Mouse (Mus musculus) hindbrain, embryonic 12.5 days (tissue): ENCODE measurements around the gene Catsper2. TPM values are rescaled to one million over a fixed set of nuclear protein-coding genes. Genes with fewer than 3 reads are reported as not detected.

ENCODE experiments used
- ATAC-seq: fragments of 200-750 bp; cut with Nextera tagmentation; 2 replicates; pipeline ENCODE4 v1.8.0; 2017; ENCODE audit warnings: moderate TSS enrichment; ENCODE audit not compliant: low FRiP score
- H3K27ac ChIP-seq: fragments of 300-500 bp; sonication (generic); 2 replicates; pipeline ENCODE4 v1.5.1; 2016; ENCODE audit warnings: mild to moderate bottlenecking
- H3K27me3 ChIP-seq: fragments of 300-500 bp; sonication (generic); 2 replicates; pipeline ENCODE4 v1.6.1; 2016; ENCODE audit warnings: mild to moderate bottlenecking
- H3K36me3 ChIP-seq: fragments of 300-500 bp; sonication (generic); 2 replicates; pipeline ENCODE4 v1.6.1; 2016; ENCODE audit warnings: mild to moderate bottlenecking
- H3K4me1 ChIP-seq: fragments of 300-500 bp; sonication (generic); 2 replicates; pipeline ENCODE4 v1.6.1; 2016
- H3K4me2 ChIP-seq: fragments of 300-500 bp; sonication (generic); replicated peaks from 2 replicates; pipeline ENCODE4 v1.6.1; 2016; ENCODE audit warnings: mild to moderate bottlenecking
- H3K4me3 ChIP-seq: fragments of 300-500 bp; sonication (generic); 2 replicates; pipeline ENCODE4 v1.5.1; 2016; ENCODE audit warnings: mild to moderate bottlenecking
- H3K9ac ChIP-seq: fragments of 300-500 bp; sonication (generic); 2 replicates; pipeline ENCODE4 v1.6.1; 2016; ENCODE audit warnings: mild to moderate bottlenecking, moderate library complexity
- H3K9me3 ChIP-seq: fragments of 300-500 bp; sonication (generic); replicated peaks from 2 replicates; pipeline ENCODE4 v1.6.1; 2016; ENCODE audit warnings: mild to moderate bottlenecking
- WGBS: fragments of 180-500 bp; shearing (Covaris S2); methylation state at CpG from one replicate; pipeline ENCODE4 v1.1.7; 2016; 5-methylcytosine and 5-hydroxymethylcytosine counted together
- polyA plus RNA-seq: library from polyadenylated mRNA; unstranded; fragments of >200 nt; fragmentation: Nextera tagmentation; extraction: Ambion mirVana; gene quantifications from 2 replicates; pipeline ENCODE4 v1.2.1, GENCODE M21; 2016

Catsper2 gene
- polyA plus RNA-seq, 1 experiment from 2014 or later = 4.1 TPM

DNA sequence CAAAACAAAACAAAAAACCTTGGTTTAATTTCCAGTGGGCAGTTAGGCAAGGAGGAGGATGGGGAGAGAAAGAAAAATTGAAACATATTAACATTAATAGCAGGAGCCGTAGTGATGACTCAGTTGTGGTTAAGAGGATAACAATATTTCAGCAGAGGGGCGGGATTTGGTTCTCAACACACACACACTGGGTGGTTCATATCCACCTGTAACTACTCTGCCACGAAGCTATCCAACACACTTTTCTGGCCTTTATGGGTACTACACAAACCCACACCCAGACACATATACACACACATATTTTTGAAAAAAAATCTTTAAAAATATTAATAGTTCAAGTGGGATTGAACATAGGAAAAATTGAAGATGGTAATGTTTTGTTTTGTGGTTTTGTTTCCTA lies 33.4 kb upstream of the Catsper2 start:
- no peak overlapping the region for H3K4me3 ChIP-seq
- WGBS = 91% methylated on average over 3 of the region's 3 CpGs
- H3K36me3 ChIP-seq = no peaks in the 10 kb centered on the region
- no peak for ATAC-seq
- H3K9ac ChIP-seq = no peak overlapping the region
- H3K4me2 ChIP-seq = no peak overlapping the region
- H3K4me1 ChIP-seq = peaks cover 33% of the 10 kb centered on the region
- peaks cover 16% of the 10 kb centered on the region for H3K27me3 ChIP-seq
- no peak overlapping the region for H3K27ac ChIP-seq
- H3K9me3 ChIP-seq = no peaks in the 10 kb centered on the region

DNA sequence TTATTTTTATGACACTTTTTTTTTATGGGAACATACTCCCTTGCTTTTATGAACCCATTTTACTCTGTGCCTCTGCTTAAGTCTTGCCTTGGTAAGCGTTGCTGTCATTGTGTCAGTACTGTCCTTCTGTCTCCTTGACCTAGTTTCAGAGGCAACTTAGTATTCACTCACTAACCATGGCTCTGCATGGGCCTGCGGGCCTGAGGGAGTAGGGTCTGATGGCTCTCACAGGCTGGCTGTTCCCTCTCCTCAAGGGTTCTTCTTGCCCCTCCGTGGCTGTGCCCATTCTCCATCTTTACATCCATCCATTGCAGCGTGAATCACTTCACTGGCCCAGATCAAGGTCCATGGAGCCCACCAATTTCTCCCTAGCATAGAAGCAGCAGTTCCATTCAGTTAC lies 32.9 kb upstream of the Catsper2 start:
- H3K9me3 ChIP-seq = no peaks in the 10 kb centered on the region
- no peak for ATAC-seq
- H3K27ac ChIP-seq = no peak overlapping the region
- peaks cover 21% of the 10 kb centered on the region for H3K27me3 ChIP-seq
- no peak overlapping the region for H3K4me3 ChIP-seq
- peaks cover 37% of the 10 kb centered on the region for H3K4me1 ChIP-seq
- H3K36me3 ChIP-seq = no peaks in the 10 kb centered on the region
- no peak overlapping the region for H3K4me2 ChIP-seq
- WGBS = 83% methylated on average over 4 of the region's 4 CpGs
- no peak overlapping the region for H3K9ac ChIP-seq

DNA sequence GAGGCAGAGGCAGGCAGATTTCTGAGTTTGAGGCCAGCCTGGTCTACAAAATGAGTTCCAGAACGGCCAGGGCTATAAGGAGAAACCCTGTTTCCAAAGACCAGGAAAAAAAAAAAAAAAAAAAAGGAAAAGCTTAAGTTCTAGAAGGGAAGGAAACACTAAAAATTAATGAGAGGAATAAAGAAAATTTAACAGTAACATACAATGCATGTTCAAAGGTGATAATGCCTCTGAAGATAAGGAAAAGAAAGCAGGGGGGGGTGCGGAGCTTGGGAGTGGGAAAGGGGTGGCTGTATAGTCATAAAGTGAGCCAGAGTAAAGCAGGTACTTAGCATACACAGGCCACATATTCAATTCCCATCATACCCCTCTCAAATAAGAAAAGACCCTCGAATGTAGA lies 31.5 kb upstream of the Catsper2 start:
- no peak for ATAC-seq
- Histone ChIP-seq H3K36me3 (no peaks in the 10 kb centered on the region), H3K4me1 (peaks cover 28% of the 10 kb centered on the region), H3K9me3 (no peaks in the 10 kb centered on the region), H3K4me3 (no peak overlapping the region), H3K27ac (no peak overlapping the region), H3K27me3 (peaks cover 31% of the 10 kb centered on the region), H3K4me2 (no peak overlapping the region), H3K9ac (no peak overlapping the region)
- 87% methylated on average over 3 of the region's 3 CpGs for WGBS

DNA sequence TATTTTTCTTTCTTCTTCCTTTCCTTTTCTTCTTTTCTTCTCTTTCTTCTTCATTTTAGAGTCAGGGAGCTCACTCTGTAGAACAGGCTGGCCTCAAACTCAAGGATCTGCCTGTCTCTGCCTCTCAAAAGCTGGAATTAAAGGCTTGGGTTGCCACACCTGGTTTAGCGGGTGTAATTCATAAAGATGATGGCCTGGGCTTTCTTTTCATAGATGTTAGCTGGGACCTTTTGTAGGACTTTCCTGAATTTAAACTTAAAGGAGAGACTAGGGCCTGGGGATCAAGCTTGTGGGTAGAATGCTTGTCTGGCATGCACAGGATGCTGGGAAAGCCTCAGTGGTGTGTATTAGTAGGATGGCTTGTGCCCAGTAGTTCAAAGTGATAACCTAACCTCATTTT lies 30.6 kb upstream of the Catsper2 start, which contains the start of gene Ell3:
TSS of gene Ell3 (minus strand) at position 101 of the 400 bp plus-strand sequence.
- peak within 1 kb of the TSS; percentile 60 for H3K4me2 ChIP-seq
- H3K9me3 ChIP-seq = no peaks in the 10 kb centered on the region
- H3K4me3 ChIP-seq = no peak within 1 kb of the TSS
- ATAC-seq = no peak
- H3K4me1 ChIP-seq = peaks cover 26% of the 10 kb centered on the region
- H3K27ac ChIP-seq = no peak within 1 kb of the TSS
- H3K36me3 ChIP-seq = peaks cover 4% of the 10 kb centered on the region
- H3K9ac ChIP-seq = no peak within 1 kb of the TSS; the same call in 1 of the 2 replicates
- 83% methylated on average over 1 of the region's 1 CpGs for WGBS
- peaks cover 31% of the 10 kb centered on the region for H3K27me3 ChIP-seq

DNA sequence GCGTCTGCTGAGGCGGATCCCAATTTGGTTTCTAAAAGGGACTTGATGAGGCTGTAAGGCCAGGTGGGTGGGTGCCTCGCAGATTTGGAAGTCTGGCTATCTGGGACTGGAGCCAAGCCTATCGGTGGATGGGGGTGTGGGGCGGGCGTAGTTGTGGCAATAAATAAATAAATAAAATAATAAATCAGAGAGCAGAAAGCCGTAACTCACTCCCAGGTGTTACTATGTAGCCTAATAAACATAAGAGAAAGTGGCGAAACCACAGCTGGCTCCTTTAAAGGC lies 29.4 kb upstream of the Catsper2 start:
- Histone ChIP-seq H3K27ac (no peak overlapping the region), H3K27me3 (peaks cover 31% of the 10 kb centered on the region), H3K4me3 (0 out of 2 replicates have a peak overlapping the region, but pooled peaks have one; percentile 35), H3K9me3 (no peaks in the 10 kb centered on the region), H3K9ac (peak overlapping the region; percentile 8; the same call in 1 of the 2 replicates), H3K36me3 (peaks cover 15% of the 10 kb centered on the region), H3K4me1 (peaks cover 23% of the 10 kb centered on the region), H3K4me2 (peak overlapping the region; percentile 60)
- 21% methylated on average over 8 of the region's 8 CpGs for WGBS
- no peak for ATAC-seq

DNA sequence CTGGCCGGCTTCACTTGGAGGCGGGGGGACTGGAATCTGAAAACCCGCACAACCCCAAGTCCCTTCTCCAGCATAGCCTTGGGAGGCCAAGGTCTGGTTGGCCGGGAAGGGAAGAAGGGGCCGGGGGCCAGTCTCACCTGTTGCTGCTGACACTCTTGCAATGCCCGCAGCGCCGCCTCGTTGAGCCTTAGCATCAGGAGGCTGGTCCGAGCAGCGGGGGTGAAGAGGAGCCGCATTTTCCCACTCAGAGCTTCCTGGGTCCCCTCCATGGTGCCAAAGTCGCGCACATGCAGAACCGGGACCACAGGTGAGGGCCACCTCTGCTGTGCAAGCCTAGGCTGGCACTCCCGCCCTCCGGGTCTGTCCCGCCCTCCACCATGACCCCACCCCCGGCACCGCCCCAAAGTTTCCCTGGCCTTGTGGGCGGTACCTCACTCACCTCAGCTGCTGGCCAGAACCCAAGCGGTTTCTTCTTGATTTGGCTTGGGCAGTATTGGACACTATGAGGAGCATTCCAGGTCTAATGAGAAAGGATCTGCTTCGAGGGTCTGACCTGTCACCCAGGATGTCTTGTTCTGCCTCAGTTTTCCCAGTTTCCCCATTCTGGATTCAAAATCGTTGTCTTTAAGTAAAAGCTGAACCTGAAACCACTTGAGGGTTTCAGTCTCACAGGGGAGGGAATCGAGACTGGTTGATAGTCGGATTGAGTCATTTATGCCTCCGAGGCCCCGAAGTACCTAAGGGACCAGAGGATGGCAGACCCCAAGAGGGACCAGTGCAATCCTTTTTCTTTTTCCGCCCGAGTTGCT lies 28.9 kb upstream of the Catsper2 start:
- peak overlapping the region; percentile 35 for H3K4me3 ChIP-seq
- peaks cover 21% of the 10 kb centered on the region for H3K36me3 ChIP-seq
- ATAC-seq = 0 out of 2 replicates have a peak, but pooled peaks have one; percentile 50
- 2% methylated on average over 30 of the region's 30 CpGs for WGBS
- peak overlapping the region; percentile 60 for H3K4me2 ChIP-seq
- peaks cover 20% of the 10 kb centered on the region for H3K4me1 ChIP-seq
- H3K27me3 ChIP-seq = peaks cover 31% of the 10 kb centered on the region
- H3K9ac ChIP-seq = peak overlapping the region; percentile 45
- no peak overlapping the region for H3K27ac ChIP-seq
- no peaks in the 10 kb centered on the region for H3K9me3 ChIP-seq

DNA sequence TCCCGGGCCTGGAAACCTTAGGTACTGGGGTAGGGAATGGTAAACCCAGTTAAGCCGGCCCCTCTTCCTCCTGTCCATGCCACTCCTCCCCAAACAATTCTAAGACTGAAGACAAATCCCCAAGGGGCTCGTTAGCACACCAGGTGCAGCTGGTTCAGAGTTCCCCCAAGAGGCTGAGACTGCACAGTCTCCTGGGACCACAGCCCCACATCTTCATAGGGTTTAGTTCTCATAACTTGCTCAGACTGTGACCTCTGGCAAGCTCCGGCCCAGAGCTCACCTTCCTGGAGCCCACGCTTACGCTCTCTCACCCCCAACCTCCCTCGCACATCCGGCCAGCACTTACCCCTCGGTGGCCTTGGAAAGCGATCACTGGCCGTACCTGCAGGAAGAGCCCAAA lies 28.2 kb upstream of the Catsper2 start:
- no peaks in the 10 kb centered on the region for H3K9me3 ChIP-seq
- H3K4me1 ChIP-seq = peaks cover 20% of the 10 kb centered on the region
- H3K4me3 ChIP-seq = peak overlapping the region; percentile 35
- no peak for ATAC-seq
- peak overlapping the region; percentile 45 for H3K9ac ChIP-seq
- H3K4me2 ChIP-seq = peak overlapping the region; percentile 60
- 9% methylated on average over 11 of the region's 11 CpGs for WGBS
- peaks cover 27% of the 10 kb centered on the region for H3K36me3 ChIP-seq
- peaks cover 31% of the 10 kb centered on the region for H3K27me3 ChIP-seq
- H3K27ac ChIP-seq = no peak overlapping the region

DNA sequence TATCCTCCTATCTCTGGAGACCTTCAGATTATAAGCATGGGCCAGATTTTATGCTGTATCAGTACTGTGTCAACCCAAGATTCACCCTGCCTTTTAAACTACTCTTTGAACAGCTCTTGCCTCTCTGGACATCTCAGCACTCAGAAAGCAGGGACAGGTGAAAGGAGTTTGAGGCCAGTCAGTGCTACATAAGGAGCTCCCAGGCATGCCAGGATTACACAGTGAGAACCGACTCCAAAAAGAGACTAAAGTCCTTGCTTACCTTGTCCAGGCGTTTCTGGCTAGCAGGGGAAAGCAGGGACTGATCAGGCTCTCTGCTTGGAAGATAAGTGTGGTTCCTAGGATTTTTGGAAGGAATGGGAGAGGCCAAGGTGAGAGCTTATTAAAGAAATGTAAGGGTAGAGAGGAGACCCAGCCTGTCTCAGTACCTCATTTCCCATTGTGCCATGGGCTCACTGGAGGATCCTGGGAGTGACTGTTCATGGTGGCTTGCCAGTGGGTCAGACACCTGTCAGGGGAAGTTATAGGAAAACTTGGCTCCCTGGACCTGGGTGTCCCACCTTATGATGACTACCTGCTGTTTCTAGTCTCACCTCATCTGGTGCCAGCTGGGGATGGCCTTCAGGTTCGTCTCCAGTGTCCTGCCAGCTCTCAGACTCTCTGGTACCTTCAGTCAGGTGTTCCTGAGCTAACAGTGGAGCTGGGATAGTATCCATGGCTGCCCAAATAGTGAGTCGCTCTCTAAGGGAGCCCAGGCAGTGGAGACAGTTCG lies 27.4 kb upstream of the Catsper2 start:
- peaks cover 32% of the 10 kb centered on the region for H3K36me3 ChIP-seq
- peaks cover 31% of the 10 kb centered on the region for H3K27me3 ChIP-seq
- peaks cover 20% of the 10 kb centered on the region for H3K4me1 ChIP-seq
- no peak overlapping the region for H3K9ac ChIP-seq
- no peaks in the 10 kb centered on the region for H3K9me3 ChIP-seq
- no peak overlapping the region for H3K4me3 ChIP-seq
- 63% methylated on average over 5 of the region's 5 CpGs for WGBS
- no peak overlapping the region for H3K4me2 ChIP-seq
- no peak overlapping the region for H3K27ac ChIP-seq
- no peak for ATAC-seq

DNA sequence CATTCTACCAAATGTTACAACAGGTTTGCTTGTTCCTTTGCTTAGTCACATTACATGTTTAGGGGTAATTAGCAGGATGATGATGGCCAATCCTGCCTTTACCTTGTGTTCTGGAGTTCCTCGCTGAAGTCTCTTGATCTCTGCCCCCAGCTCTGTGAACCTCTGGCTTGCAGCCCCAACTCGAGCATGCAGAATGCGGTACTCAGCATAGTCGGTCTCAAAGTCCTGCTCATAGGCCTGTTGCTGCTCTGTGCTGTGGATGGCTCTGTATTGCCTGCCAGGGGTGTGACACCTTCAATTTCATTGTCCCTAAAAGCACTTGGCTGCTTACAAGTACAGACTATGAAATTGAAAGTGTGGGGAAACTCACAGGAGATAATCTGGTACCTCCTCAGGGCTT lies 26.2 kb upstream of the Catsper2 start:
- 82% methylated on average over 4 of the region's 4 CpGs for whole genome bisulfite sequencing
- no peak overlapping the region for H3K27ac ChIP-seq
- no peak overlapping the region for H3K9ac ChIP-seq
- peaks cover 20% of the 10 kb centered on the region for H3K4me1 ChIP-seq
- H3K36me3 ChIP-seq = peaks cover 44% of the 10 kb centered on the region
- no peaks in the 10 kb centered on the region for H3K9me3 ChIP-seq
- peaks cover 31% of the 10 kb centered on the region for H3K27me3 ChIP-seq
- ATAC-seq = no peak
- H3K4me3 ChIP-seq = no peak overlapping the region
- H3K4me2 ChIP-seq = no peak overlapping the region

DNA sequence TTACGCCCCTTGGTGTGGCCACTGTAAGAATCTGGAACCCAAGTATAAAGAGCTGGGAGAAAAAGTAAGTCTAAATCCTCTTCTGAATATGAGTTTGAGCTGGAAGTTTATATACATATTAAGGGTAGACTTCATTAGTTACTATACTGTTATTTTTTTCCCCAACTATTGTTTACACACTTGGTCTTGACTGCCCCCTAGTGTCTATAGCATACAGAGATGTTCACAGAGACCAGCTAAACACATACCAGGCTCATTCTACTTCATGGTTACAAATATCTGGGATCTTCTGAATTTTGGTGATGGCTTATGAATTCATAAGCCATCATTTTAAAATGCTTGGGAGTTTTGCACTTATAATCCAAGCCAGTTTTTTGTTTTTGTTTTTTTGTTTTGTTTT lies 21.3 kb upstream of the Catsper2 start:
- H3K4me3 ChIP-seq = no peak overlapping the region
- H3K4me2 ChIP-seq = no peak overlapping the region

DNA sequence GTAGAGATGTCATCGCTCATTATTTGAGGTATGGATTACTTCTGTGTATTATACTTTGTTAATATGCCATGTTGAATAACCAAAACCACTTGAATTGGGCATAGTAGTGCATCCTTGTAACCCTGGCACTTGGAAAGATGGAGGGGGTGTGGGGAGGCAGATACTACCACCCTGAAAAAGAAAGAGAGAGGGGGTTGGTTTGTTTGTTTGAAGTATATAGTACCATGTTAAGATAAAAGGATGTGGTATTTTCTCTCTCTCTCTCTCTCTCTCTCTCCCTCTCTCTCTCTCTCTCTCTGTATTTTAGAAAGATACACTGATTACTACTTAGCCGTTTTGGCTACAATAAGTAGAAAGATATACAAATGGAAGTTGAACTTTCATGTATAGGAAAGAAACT lies 12.3 kb upstream of the Catsper2 start:
- no peaks in the 10 kb centered on the region for H3K27me3 ChIP-seq
- no peak overlapping the region for H3K27ac ChIP-seq
- WGBS = 97% methylated on average over 2 of the region's 2 CpGs
- no peak overlapping the region for H3K4me2 ChIP-seq
- peaks cover 85% of the 10 kb centered on the region for H3K36me3 ChIP-seq
- no peaks in the 10 kb centered on the region for H3K9me3 ChIP-seq
- H3K9ac ChIP-seq = no peak overlapping the region
- no peak for ATAC-seq
- no peaks in the 10 kb centered on the region for H3K4me1 ChIP-seq
- no peak overlapping the region for H3K4me3 ChIP-seq

More for the DNA sequence above, 21.3 kb upstream of the Catsper2 start:
- Histone ChIP-seq H3K36me3 (peaks cover 92% of the 10 kb centered on the region), H3K27me3 (no peaks in the 10 kb centered on the region), H3K9me3 (no peaks in the 10 kb centered on the region), H3K4me1 (no peaks in the 10 kb centered on the region), H3K9ac (no peak overlapping the region), H3K27ac (no peak overlapping the region)
- 97% methylated on average over 1 of the region's 1 CpGs for WGBS
- no peak for ATAC-seq

DNA sequence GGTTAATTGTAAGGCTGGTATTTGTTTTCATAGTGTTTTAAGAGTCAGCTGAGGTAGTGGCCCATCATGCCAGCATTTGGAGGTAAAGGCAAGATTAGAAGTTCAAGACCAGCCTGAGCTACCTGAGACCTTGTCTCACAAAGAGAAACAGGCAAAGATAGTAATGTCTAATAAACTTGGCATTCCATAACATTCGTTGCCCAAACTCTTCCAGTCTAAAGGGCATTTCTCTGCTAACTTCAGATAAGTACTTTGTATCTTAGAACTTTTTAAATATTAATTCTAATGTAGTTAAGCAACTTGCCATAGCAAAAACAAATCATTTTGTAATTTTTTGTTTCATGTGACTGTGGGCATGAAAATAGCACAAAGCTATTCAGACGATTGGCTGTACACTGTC lies 9.6 kb upstream of the Catsper2 start:
- 97% methylated on average over 2 of the region's 2 CpGs for WGBS
- Histone ChIP-seq H3K4me3 (no peak overlapping the region), H3K36me3 (peaks cover 69% of the 10 kb centered on the region), H3K4me2 (no peak overlapping the region), H3K27ac (no peak overlapping the region), H3K9ac (no peak overlapping the region), H3K27me3 (no peaks in the 10 kb centered on the region), H3K4me1 (peaks cover 5% of the 10 kb centered on the region; the same call in 1 of the 2 replicates), H3K9me3 (no peaks in the 10 kb centered on the region)
- ATAC-seq = no peak
